Mouse (Mus musculus) kidney, postnatal 36 days (tissue): ENCODE data around the gene Rec114.

Experiments used
- DNase-seq, 2 experiments: peaks; one replicate each; pipeline ENCODE4 v3.0.0; 2021 to 2022; ENCODE audit warnings: mixed read lengths in 2 of 2

Rec114 gene

DNA sequence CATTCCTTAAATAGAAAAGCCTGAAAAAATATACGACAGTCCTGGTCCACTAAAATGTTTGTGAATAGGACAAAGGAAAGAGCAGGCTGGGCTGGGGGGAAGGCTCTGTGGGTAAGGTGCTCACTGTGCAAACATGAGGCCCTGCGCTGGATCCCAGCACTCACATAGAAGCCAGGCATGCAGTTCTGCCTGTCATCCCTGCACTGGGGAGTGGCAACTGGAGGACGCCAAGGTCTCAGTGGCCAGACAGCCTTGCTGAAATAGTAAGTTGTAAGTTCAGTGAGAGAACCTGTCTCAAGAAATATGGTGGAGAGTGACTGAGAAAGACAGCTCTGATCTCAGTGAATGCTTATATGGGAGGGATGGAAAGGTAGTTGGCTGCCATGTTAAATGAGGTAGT, 83.1 kb downstream of the Rec114 start:
- no peak for DNase-seq

DNA sequence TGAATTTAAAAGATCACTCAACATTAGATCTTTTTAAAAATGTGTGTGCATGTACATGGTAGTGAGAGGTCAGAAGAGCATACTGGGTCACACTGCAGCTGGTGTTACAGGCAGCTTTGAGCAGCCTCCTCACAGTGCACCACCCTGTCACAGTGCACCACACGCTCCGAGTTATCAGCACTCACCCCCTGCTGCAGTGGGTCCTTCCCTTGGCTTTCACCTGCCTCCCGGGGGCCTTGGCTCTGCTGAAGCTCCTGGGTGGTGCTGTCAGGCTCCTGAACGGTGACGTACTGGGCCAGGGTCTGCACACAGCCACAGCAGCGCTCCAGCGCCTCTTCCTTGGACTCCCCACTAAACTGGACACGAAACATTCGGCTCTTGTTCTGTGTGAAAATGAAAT, 83.8 kb downstream of the Rec114 start:
- no peak for DNase-seq

- no peak for DNase-seq
Observed at GRCm38 (mm10) chr9:58659331-58659730, 84.4 kb downstream of the Rec114 start.

DNA sequence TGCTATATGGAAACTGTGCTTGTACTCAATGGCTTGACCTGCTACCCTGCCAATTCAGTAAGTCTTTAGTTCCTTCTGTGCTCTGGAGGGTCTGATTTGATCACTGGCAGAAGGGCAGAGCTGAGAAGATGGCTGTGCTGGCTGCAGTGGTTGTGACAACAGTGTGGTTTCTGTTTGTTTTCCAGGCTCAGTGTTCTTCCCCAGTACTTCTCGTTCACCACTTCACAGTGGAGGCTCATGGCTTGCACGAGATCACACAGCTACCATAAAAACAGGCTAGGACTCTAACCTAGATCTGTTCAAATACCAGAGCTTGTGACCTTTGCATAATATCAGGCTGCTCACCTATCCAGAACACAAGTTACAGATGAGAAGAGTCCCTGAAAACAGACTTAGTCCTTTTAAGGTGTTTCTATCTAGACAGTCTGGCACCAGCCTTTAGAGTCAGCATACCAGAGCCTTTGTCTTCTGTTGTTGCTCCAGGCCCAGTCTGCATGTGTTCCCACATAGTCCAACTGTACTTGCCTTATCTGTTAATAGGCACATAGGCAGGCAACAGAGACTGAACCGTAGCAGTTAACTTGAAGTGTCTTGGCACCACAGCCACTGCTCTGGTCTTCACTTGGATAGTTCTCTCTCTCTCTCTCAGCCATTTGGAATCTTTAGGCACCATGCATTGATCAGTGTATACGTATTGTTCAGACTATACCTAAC, 85.0 kb downstream of the Rec114 start:
- DNase-seq: no peak

DNA sequence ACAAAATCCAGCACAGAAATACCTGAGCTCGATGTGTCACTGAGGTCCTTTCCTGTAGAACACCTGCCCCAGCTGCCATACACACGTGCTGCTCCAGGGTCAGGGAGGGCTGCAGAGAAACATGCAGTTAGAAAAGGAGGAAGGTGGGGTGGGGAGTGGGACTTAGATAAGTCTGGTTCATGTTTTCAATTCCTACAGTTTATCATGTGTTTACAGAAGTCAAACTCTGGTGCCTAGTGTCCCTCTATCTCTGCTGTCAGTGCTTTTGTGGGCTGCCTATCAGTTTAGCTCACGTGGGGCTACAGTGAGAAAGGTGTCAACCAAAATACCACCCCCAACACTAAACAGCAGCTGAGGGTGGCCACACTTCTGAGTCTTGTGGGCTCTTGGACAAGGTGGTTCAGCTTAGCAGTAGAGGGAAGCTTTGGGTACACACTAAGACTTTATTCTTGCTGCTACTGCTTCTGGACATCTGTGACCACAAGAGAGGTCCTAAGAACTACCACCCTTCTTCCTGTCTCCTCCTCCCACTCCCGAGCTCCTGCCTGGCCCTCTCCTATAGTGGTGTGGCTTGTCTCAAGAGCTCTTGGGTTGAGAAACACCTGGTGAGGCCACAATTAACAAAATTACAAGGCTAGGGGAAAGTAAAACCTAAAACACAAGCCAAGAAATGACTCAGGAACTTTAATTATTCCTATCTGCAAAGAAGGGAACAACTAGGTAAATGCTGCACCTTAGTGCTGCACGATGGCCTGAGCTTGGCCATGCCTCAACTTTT, 85.8 kb downstream of the Rec114 start:
- DNase-seq: no peak

GRCm38 (mm10) chr9:58656824-58657223, 86.9 kb downstream of the Rec114 start:
- DNase-seq: no peak

DNA sequence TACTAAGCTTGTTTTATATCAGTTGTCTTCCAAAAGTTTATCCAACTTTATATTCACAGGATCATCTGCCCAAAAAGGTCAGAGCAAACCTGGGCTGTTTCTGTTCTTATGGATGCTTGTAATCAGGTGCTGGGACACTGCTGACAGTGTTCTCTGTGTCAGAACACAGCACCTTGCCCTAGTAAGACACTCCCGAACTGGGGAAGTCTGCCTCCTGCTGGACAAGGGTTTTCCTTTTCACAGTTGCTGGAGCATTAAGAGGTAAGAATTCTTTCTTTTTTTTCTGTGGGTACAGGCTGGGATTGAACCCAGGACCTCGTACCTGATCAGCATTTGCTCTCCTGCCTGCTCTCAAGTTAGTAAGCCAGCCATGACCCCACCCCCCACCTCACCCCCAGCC, 87.4 kb downstream of the Rec114 start:
- peak in 1 of 2 experiments; percentile 54 for DNase-seq

- DNase-seq: peak in 1 of 2 experiments; percentile 18
Observed at GRCm38 (mm10) chr9:58654494-58654893, 89.3 kb downstream of the Rec114 start.

- peak; percentile 28 to 56 for DNase-seq
Observed at GRCm38 (mm10) chr9:58651993-58652392, 91.8 kb downstream of the Rec114 start.

- no peak for DNase-seq
Observed at GRCm38 (mm10) chr9:58649265-58649626, 94.5 kb downstream of the Rec114 start.

DNA sequence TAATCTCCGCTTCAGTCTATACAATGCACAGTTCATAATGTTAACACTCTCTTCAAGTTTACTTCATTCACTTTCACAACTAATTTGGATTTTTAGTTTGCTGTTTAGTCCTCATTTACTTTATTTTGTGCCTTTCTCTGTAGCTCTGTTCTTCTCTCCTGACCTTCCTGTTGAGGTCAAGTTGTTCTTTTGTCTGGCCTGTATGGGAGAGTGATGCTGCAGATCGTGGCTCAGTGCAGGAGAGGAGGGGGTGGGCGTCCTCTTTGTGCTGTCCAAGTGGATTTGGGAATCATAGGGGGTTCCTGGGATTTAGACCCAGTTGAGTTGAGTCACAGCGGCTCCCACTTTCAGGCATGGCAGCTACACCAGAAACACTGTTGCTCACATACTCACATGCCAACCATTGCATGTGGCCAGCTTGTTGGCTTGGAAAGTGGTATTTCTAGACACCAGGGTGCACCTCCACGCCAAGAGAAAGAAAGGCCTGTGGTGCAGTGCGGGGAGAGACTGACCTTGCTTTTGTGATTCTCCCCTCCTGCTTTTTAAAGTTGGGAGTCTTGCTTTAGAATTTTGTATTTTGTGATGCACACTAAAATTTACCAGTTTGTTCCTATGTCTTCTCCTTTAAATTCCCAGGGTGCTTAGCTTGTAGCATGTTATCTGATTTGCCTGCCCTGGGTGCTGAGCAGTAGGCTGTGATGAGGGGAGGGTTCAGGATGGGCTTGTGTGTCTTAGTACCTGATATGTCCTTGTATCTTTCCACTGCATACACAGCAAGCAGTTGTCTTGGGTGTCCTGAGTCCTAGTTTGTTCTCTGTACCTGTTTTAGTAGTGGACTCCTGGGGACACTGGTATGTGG, 95.1 kb downstream of the Rec114 start:
- no peak for DNase-seq

DNA sequence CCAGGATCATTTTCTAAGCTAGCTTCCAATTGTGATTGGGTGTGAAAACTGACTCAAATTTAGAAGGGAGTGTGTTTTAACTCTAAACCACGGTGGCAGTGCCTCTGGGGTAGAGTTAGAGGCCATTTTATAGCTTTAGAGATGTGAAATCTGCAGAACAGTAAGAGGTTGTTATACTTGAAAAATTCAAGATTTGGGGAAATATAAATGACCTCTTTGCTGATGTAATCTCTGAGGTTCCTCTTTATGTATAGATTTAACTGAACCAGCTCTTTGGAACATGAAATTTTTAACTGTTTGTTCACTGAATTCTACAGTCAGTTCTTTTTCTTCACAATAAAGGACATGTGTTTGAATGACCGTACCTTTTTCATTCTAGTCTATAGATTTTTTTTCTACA, 113.3 kb downstream of the Rec114 start:
- DNase-seq: no peak

GRCm38 (mm10) chr9:58627197-58627596, 116.6 kb downstream of the Rec114 start:
- no peak for DNase-seq

GRCm38 (mm10) chr9:58623009-58623408, 120.8 kb downstream of the Rec114 start:
- DNase-seq: no peak

- DNase-seq: no peak
Observed at GRCm38 (mm10) chr9:58615064-58615938, 128.5 kb downstream of the Rec114 start.

GRCm38 (mm10) chr9:58613790-58614189, 130.0 kb downstream of the Rec114 start:
- no peak for DNase-seq
